Mouse (Mus musculus) hindbrain, embryonic 13.5 days (tissue): Measurements from ENCODE around the gene Ssbp3. TPM values are rescaled to one million over a fixed set of nuclear protein-coding genes. Genes with fewer than 3 reads are reported as not detected.
A peak's percentile ranks its signal among the peaks of the same experiment; 100 is the strongest.

Experiments used
- ATAC-seq: fragments of 200-750 bp; cut with Nextera tagmentation; 2 replicates; pipeline ENCODE4 v1.8.0; 2017; ENCODE audit warnings: moderate TSS enrichment; ENCODE audit not compliant: low FRiP score
- H3K27ac ChIP-seq: fragments of 300-500 bp; sonication (generic); 2 replicates; pipeline ENCODE4 v1.5.1; 2015; ENCODE audit warnings: inconsistent platforms, mild to moderate bottlenecking, moderate library complexity
- H3K27me3 ChIP-seq: fragments of 300-500 bp; sonication (generic); 2 replicates; pipeline ENCODE4 v1.6.1; 2015; ENCODE audit warnings: mild to moderate bottlenecking, inconsistent platforms
- H3K36me3 ChIP-seq: fragments of 300-500 bp; sonication (generic); 2 replicates; pipeline ENCODE4 v1.6.1; 2015; ENCODE audit warnings: mild to moderate bottlenecking, inconsistent platforms
- H3K4me1 ChIP-seq: fragments of 300-500 bp; sonication (generic); replicated peaks from 2 replicates; pipeline ENCODE4 v1.6.1; 2015; ENCODE audit warnings: inconsistent platforms
- H3K4me2 ChIP-seq: fragments of 300-500 bp; sonication (generic); 2 replicates; pipeline ENCODE4 v1.6.1; 2015; ENCODE audit warnings: inconsistent platforms, mild to moderate bottlenecking, moderate library complexity
- H3K4me3 ChIP-seq: fragments of 300-500 bp; sonication (generic); 2 replicates; pipeline ENCODE4 v1.5.1; 2015; ENCODE audit warnings: mild to moderate bottlenecking, inconsistent platforms
- H3K9ac ChIP-seq: fragments of 300-500 bp; sonication (generic); 2 replicates; pipeline ENCODE4 v1.6.1; 2015; ENCODE audit warnings: mild to moderate bottlenecking, inconsistent platforms
- H3K9me3 ChIP-seq: fragments of 300-500 bp; sonication (generic); 2 replicates; pipeline ENCODE4 v1.6.1; 2016; ENCODE audit warnings: inconsistent platforms
- WGBS: fragments of 180-500 bp; shearing (Covaris S2); methylation state at CpG from one replicate; pipeline ENCODE4 v1.1.7; 2015; 5-methylcytosine and 5-hydroxymethylcytosine counted together
- polyA plus RNA-seq: library from polyadenylated mRNA; unstranded; fragments of >200 nt; fragmentation: Nextera tagmentation; extraction: Ambion mirVana; gene quantifications from 2 replicates; pipeline ENCODE4 v1.2.1, GENCODE M21; 2015

Ssbp3 gene
- polyA plus RNA-seq, 1 experiment from 2014 or later = 179 TPM

GRCm38 (mm10) chr4:106985899-106986832 lies 75.7 kb downstream of the Ssbp3 start:
- no peak overlapping the region for H3K4me3 ChIP-seq
- H3K4me2 ChIP-seq = peak overlapping the region; percentile 3; the same call in 1 of the 2 replicates
- peak overlapping the region; percentile 86 for H3K27ac ChIP-seq
- H3K36me3 ChIP-seq = no peaks in the 10 kb centered on the region
- peak; percentile 9; the same call in 1 of the 2 replicates for ATAC-seq
- H3K4me1 ChIP-seq = peaks cover 98% of the 10 kb centered on the region
- 21% methylated on average over 15 of the region's 15 CpGs for WGBS
- no peaks in the 10 kb centered on the region for H3K27me3 ChIP-seq
- H3K9me3 ChIP-seq = no peaks in the 10 kb centered on the region
- peak overlapping the region; percentile 39; the same call in 1 of the 2 replicates for H3K9ac ChIP-seq

DNA sequence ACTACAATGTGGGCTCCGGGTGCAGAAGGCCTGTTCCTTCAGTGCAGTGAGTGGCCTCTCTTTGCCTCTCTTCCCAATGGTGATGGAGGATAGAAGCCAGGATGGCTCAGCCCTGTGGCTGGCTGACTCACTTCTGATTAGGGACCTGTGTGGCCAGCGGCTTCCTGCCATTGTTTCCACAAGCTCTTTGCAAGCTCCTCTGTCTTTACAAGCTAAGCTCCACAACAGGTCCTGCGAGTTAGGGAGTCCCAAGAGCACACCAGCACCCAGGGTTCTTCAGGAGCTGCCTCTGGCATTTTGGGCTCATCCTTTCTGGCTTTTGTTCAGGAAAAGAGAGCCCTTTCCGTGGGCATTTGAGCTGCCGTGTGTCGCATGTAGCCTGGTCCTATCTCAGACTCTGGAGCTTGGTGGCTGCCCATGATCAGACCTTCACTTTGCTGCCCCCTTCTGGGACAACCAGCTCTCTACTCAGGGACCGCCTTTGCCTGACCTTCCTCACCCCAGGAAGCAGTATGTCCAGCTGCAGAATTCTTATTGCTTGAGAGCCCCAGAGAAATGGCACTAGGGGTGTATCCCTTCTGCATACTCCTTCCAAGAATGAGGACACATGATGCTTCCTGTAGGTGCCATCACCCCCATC lies 77.3 kb downstream of the Ssbp3 start:
- H3K27ac ChIP-seq = peak overlapping the region; percentile 82
- 19% methylated on average over 7 of the region's 7 CpGs for WGBS
- no peaks in the 10 kb centered on the region for H3K9me3 ChIP-seq

DNA sequence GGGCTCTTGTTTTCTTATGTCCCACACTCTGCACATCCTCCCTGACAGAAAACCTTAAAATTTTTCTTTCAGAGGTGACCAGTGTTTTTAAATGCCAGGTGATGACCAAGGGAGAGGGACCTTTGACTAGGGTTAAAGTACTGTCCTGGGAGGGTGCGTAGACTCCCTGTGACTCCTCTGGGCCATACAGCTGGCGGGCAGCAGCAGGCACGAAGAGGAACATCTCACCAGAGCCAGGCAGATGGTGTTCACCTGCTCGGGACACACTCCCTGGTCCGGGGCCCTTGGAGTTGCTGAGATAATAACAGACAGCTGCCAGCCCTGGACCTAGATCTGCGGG lies 78.4 kb downstream of the Ssbp3 start:
- Histone ChIP-seq H3K9ac (peak overlapping the region; percentile 40), H3K4me2 (no peak overlapping the region)
- WGBS = 17% methylated on average over 6 of the region's 6 CpGs

More for the DNA sequence above, 77.3 kb downstream of the Ssbp3 start:
- Histone ChIP-seq H3K9ac (peak overlapping the region; percentile 40; the same call in 1 of the 2 replicates), H3K36me3 (no peaks in the 10 kb centered on the region), H3K4me2 (no peak overlapping the region), H3K27me3 (no peaks in the 10 kb centered on the region), H3K4me1 (peaks cover 99% of the 10 kb centered on the region), H3K4me3 (no peak overlapping the region)
- ATAC-seq = no peak

GRCm38 (mm10) chr4:106989226-106989983 lies 78.9 kb downstream of the Ssbp3 start:
- 15% methylated on average over 10 of the region's 10 CpGs for WGBS
- Histone ChIP-seq H3K4me2 (0 out of 2 replicates have a peak overlapping the region, but pooled peaks have one; percentile 13), H3K27ac (peak overlapping the region; percentile 82), H3K9me3 (no peaks in the 10 kb centered on the region), H3K4me1 (peaks cover 99% of the 10 kb centered on the region), H3K27me3 (no peaks in the 10 kb centered on the region), H3K4me3 (no peak overlapping the region), H3K9ac (peak overlapping the region; percentile 46; the same call in 1 of the 2 replicates), H3K36me3 (no peaks in the 10 kb centered on the region)
- no peak; the same call in 1 of the 2 replicates for ATAC-seq

More for the DNA sequence above, 78.4 kb downstream of the Ssbp3 start:
- H3K27me3 ChIP-seq = no peaks in the 10 kb centered on the region
- H3K4me3 ChIP-seq = no peak overlapping the region
- H3K36me3 ChIP-seq = no peaks in the 10 kb centered on the region
- peaks cover 99% of the 10 kb centered on the region for H3K4me1 ChIP-seq
- ATAC-seq = no peak; the same call in 1 of the 2 replicates
- no peaks in the 10 kb centered on the region for H3K9me3 ChIP-seq
- peak overlapping the region; percentile 82 for H3K27ac ChIP-seq

DNA sequence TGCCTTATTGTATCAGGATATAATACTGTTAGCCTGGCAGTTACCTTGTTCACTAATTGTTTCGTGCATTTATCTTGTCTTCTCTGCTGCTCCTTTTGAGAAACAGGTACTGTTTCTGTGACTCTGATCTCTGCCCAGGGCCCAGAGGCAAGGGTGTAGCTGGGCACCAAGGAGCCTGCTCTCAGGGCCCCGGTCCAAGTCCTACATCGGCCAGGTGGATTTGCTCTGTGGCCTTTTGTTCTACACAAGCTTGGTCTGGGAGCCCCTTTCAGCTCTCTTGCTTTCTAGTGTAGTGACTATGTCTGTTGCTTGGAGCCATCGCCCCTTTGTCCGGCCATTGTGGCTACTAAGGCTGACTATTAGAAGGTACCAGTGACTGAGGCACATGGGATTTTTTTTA lies 82.6 kb downstream of the Ssbp3 start:
- Histone ChIP-seq H3K4me1 (peaks cover 99% of the 10 kb centered on the region), H3K4me3 (no peak overlapping the region), H3K9ac (no peak overlapping the region), H3K27ac (peak overlapping the region; percentile 32; the same call in 1 of the 2 replicates), H3K27me3 (no peaks in the 10 kb centered on the region), H3K9me3 (no peaks in the 10 kb centered on the region), H3K4me2 (no peak overlapping the region), H3K36me3 (no peaks in the 10 kb centered on the region)
- WGBS = 87% methylated on average over 5 of the region's 5 CpGs
- no peak for ATAC-seq

GRCm38 (mm10) chr4:106994252-106994651 lies 83.8 kb downstream of the Ssbp3 start:
- no peak for ATAC-seq
- 89% methylated on average over 5 of the region's 5 CpGs for WGBS
- peaks cover 95% of the 10 kb centered on the region for H3K4me1 ChIP-seq
- H3K4me2 ChIP-seq = no peak overlapping the region
- no peak overlapping the region for H3K9ac ChIP-seq
- H3K27ac ChIP-seq = no peak overlapping the region
- H3K36me3 ChIP-seq = no peaks in the 10 kb centered on the region
- H3K27me3 ChIP-seq = no peaks in the 10 kb centered on the region
- H3K4me3 ChIP-seq = no peak overlapping the region
- H3K9me3 ChIP-seq = no peaks in the 10 kb centered on the region

GRCm38 (mm10) chr4:106995069-106995468 lies 84.6 kb downstream of the Ssbp3 start:
- 87% methylated on average over 6 of the region's 6 CpGs for WGBS
- Histone ChIP-seq H3K4me3 (no peak overlapping the region), H3K9ac (no peak overlapping the region), H3K4me2 (no peak overlapping the region), H3K9me3 (no peaks in the 10 kb centered on the region), H3K27me3 (no peaks in the 10 kb centered on the region), H3K36me3 (no peaks in the 10 kb centered on the region), H3K4me1 (peaks cover 95% of the 10 kb centered on the region), H3K27ac (peak overlapping the region; percentile 14; the same call in 1 of the 2 replicates)
- ATAC-seq = no peak

GRCm38 (mm10) chr4:106995513-106995912 lies 85.0 kb downstream of the Ssbp3 start:
- Histone ChIP-seq H3K9ac (no peak overlapping the region), H3K4me2 (no peak overlapping the region), H3K27me3 (no peaks in the 10 kb centered on the region), H3K9me3 (no peaks in the 10 kb centered on the region), H3K27ac (no peak overlapping the region), H3K36me3 (no peaks in the 10 kb centered on the region), H3K4me3 (no peak overlapping the region), H3K4me1 (peaks cover 95% of the 10 kb centered on the region)
- ATAC-seq = no peak
- WGBS = 91% methylated on average over 5 of the region's 5 CpGs

GRCm38 (mm10) chr4:106996305-106997076 lies 86.0 kb downstream of the Ssbp3 start:
- Histone ChIP-seq H3K4me1 (peaks cover 95% of the 10 kb centered on the region), H3K4me2 (no peak overlapping the region), H3K27ac (peak overlapping the region; percentile 61; the same call in 1 of the 2 replicates), H3K4me3 (no peak overlapping the region), H3K36me3 (no peaks in the 10 kb centered on the region), H3K27me3 (no peaks in the 10 kb centered on the region), H3K9ac (no peak overlapping the region), H3K9me3 (no peaks in the 10 kb centered on the region)
- ATAC-seq = 0 out of 2 replicates have a peak, but pooled peaks have one; percentile 9
- WGBS = 43% methylated on average over 13 of the region's 13 CpGs

GRCm38 (mm10) chr4:107001259-107001810 lies 90.8 kb downstream of the Ssbp3 start:
- Histone ChIP-seq H3K36me3 (no peaks in the 10 kb centered on the region), H3K9ac (0 out of 2 replicates have a peak overlapping the region, but pooled peaks have one; percentile 1), H3K4me3 (no peak overlapping the region), H3K9me3 (no peaks in the 10 kb centered on the region), H3K27ac (peak overlapping the region; percentile 60), H3K4me2 (no peak overlapping the region), H3K4me1 (peaks cover 94% of the 10 kb centered on the region), H3K27me3 (no peaks in the 10 kb centered on the region)
- WGBS = 71% methylated on average over 4 of the region's 5 CpGs
- no peak for ATAC-seq

DNA sequence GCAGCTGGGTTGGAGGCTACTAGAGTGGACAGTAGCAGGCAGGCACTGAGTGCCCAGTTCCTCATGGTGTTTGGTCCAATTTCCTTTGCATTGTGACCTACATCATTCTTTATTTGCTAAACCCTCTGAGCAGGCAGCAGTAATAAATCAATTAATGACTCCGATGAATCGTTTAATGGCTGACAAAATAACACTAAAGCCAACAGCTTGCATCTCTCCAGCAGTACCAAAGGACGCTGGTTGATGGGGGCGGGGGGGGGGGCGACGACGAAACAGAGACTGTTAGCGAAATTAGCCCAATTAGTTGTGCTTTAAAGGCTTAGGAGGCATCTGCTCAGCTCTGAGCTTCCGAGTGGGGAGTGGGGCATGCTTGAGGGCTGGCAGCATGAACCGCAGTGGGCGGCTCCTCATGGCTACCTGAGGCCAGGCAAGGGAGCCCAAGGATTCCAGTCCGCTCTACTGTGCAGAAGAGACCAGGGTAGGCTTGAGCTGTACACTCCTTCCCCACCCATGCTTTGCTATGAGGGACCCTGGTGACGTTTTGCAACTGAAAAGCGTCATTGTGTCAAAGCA lies 91.5 kb downstream of the Ssbp3 start:
- H3K4me1 ChIP-seq = peaks cover 91% of the 10 kb centered on the region
- H3K4me2 ChIP-seq = no peak overlapping the region
- no peak overlapping the region for H3K4me3 ChIP-seq
- 53% methylated on average over 14 of the region's 14 CpGs for WGBS
- ATAC-seq = 0 out of 2 replicates have a peak, but pooled peaks have one; percentile 25
- H3K36me3 ChIP-seq = no peaks in the 10 kb centered on the region
- 0 out of 2 replicates have a peak overlapping the region, but pooled peaks have one; percentile 43 for H3K9ac ChIP-seq
- H3K27ac ChIP-seq = peak overlapping the region; percentile 60
- H3K27me3 ChIP-seq = no peaks in the 10 kb centered on the region
- no peaks in the 10 kb centered on the region for H3K9me3 ChIP-seq
